Mouse (Mus musculus): ENCODE measurements around the gene D2hgdh. TPM values are rescaled to one million over a fixed set of nuclear protein-coding genes. Genes with fewer than 3 reads are reported as not detected.
A peak's percentile ranks its signal among the peaks of the same experiment; 100 is the strongest.

The D2hgdh gene
- polyA plus RNA-seq (2012; ENCODE audit: insufficient read depth, insufficient read length, missing spikeins), result 23.7 and 30.9 TPM in 2 replicates

DNA sequence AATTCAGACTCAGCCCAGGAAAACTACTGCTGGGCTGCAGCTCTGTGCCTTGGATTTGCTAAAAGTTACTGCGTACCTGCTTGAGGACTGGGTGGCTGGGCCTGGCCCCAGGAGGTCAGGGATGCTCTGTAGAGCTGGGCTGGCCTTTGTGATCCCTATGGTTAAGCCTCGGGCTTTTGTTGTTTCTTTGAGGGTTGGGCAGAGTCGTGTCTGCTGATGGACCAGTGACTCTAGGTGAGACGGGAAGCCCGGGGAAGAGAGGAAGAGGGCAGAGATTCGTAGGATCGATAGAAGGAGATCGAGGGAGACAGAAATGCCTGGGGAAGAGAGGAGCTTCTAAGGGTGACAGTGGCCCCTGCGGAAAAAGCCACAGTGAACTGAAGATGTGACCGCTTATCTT is at the start of gene D2hgdh:
TSS of gene D2hgdh (plus strand) at position 301 of the 400 bp plus-strand sequence.
- H3K27ac ChIP-seq (replicated peaks; ENCODE audit: low read depth, low read length), result peak within 1 kb of the TSS; percentile 87
- H3K4me1 ChIP-seq (ENCODE audit: control insufficient read depth, insufficient read depth, insufficient read length, low read length), result peaks cover 5% of the 10 kb centered on the region; the same call in 1 of the 2 replicates
- H3K4me3 ChIP-seq (ENCODE audit: insufficient read depth, low read depth, low read length), result peak within 1 kb of the TSS; percentile 72

DNA sequence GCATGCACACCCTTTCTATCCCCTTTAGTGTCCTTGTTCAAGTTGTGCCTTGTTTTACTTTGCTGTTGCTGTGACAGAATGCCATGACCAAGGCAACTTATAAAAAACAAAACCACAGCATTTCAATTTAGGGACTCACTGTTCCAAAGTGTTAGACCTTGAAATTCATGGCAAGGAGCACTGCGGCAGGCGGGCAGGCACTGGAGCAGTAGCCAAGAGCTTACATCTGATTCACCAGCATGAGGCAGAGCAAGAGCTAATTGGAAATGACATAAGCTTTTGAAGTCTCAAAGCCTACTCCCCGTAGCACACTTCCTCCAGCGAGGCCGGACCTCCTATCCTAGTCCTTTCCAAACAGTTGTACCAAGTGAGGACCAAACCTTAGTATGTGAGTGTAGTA is 48.0 kb upstream of the D2hgdh start:
- Histone ChIP-seq H3K4me1 (ENCODE audit: control insufficient read depth, insufficient read depth, insufficient read length, low read length) (no peaks in the 10 kb centered on the region), H3K27ac (replicated peaks; ENCODE audit: low read depth, low read length) (no peak overlapping the region), H3K4me3 (ENCODE audit: insufficient read depth, low read depth, low read length) (no peak overlapping the region)

DNA sequence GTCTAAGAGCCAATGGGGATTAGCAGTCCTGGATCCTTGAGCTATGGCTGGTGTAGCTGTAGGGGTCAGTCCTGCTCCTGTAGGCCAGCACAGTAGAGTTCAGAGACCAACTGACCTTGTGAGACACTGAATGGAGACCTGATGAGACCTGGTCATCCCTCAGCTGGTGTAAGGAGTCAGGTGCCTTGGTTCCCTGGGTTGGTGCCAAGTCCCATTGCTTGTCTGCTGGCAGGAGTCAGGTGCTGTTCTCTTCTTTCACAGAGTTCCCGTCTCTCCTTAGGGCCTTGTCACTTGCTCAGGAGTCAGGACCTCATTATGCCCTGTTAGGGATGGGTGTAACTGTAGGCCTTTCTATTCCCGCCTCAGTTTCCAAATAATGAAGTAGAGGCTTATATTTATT is 37.8 kb upstream of the D2hgdh start:
- H3K27ac ChIP-seq (replicated peaks; ENCODE audit: low read depth, low read length), result no peak overlapping the region
- no peak overlapping the region for H3K4me3 ChIP-seq (ENCODE audit: insufficient read depth, low read depth, low read length)
- no peaks in the 10 kb centered on the region for H3K4me1 ChIP-seq (ENCODE audit: control insufficient read depth, insufficient read depth, insufficient read length, low read length)

DNA sequence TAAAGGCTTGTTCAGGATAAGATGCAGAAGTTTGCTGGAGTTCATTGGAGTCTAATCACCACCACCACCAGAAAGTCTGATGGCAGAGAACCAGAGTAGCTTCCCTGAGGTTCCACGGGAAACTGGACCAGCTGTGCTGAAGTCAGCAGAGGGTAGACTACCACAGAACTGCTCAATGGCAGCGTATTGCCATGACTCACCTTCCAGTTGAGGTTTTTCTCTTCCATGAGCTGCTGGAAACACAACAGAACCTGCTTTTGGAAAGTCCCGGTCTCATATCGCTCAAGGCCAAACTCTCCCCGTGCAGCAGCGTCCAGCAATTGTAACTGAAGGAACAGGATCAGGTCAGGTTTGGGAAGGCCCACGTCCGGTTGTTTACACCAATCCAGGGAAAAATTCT is 30.2 kb upstream of the D2hgdh start:
- Histone ChIP-seq H3K4me3 (ENCODE audit: insufficient read depth, low read depth, low read length) (no peak overlapping the region), H3K4me1 (ENCODE audit: control insufficient read depth, insufficient read depth, insufficient read length, low read length) (no peaks in the 10 kb centered on the region), H3K27ac (replicated peaks; ENCODE audit: low read depth, low read length) (no peak overlapping the region)

DNA sequence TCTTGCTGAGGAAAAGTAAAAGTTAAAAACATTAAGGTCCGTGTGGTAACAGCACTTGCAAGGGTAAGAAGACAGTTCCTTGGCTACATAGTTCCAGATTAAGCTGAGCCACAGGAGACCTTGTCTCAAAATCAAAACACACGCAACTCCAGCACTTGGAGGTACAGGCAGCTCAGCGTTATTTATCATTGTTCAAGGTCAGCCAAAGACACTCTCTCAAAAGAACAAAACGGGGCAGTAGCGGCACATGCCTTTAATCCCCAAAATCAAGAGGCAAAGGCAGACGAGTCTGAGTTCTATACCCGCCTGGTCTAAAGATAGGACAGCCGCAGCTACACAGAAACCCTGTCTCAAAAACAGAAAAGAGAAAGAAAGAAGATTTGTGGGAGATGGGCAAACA is 28.8 kb upstream of the D2hgdh start:
- no peak overlapping the region for H3K4me3 ChIP-seq (ENCODE audit: insufficient read depth, low read depth, low read length)
- H3K27ac ChIP-seq (replicated peaks; ENCODE audit: low read depth, low read length), result no peak overlapping the region
- no peaks in the 10 kb centered on the region for H3K4me1 ChIP-seq (ENCODE audit: control insufficient read depth, insufficient read depth, insufficient read length, low read length)

DNA sequence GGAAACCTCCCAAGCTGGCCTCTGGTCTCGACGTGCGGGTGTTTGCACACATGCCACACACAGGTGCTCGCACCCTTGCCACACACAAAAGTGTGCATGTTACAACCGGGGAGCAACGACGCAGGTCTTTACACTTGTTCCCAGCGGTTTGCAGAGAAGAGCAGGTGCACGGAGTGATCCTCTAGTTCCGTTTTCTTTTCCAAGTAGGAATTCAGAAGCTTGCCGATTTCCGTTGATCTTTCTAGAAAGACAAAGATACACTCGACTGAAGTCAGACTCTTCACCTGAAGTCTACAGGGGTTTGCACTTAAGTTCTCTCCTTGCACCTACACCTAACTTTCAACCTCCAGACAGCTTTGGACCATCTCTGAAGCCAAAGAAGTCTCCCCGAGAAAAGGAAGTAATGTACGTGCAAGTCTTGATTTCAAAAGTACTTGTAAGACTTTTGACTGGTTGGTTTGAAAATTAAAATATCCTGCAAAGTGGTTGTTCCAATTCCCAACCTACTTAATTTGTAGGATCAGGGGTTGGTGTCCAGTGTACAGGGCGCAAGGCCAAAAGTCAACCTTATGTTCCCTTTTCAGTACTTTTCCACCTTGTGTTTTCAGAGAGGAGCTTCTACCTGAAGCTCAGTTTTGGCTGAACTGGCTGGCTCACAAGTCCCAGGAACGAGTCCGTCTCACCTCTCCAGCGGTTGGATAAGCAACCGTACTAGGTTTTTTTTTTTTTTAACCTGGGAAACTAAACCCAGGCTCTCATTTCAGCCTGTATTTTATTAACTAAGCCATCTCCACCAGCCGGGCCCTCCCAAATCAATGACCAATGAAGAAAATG is 23.8 kb upstream of the D2hgdh start:
- H3K27ac ChIP-seq (replicated peaks; ENCODE audit: low read depth, low read length), result no peak overlapping the region
- H3K4me1 ChIP-seq (ENCODE audit: control insufficient read depth, insufficient read depth, insufficient read length, low read length), result peaks cover 7% of the 10 kb centered on the region
- H3K4me3 ChIP-seq (ENCODE audit: insufficient read depth, low read depth, low read length), result peak overlapping the region; percentile 76

DNA sequence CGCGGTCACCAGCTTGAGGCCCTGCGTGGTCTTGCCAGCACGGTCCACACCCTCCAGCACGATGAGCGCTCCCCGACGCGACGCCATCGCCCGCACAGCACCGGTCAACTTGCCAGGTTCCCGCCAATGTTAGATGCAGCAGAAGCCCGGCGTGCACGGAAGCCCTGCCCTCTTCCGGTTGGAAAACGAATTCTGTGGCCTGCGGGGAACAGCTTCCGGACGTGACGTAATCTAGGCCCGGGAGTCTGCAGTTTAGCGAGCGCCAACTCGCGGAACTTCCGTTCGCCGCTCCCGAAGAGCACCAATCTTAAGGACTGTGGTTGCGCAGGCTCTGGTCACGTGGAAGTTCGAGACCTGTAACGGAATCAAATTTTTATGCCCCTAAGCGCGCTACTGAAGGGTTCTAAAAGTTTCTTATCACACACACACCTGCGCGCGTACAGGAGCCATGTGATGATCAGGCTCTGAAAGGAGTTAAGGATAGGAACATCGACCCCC is 22.9 kb upstream of the D2hgdh start, which contains the start of gene Dtymk:
TSS of gene Dtymk (minus strand) at position 194 of the 498 bp plus-strand sequence.
- H3K27ac ChIP-seq (replicated peaks; ENCODE audit: low read depth, low read length), result peak within 1 kb of the TSS; percentile 78
- peak within 1 kb of the TSS; percentile 76 for H3K4me3 ChIP-seq (ENCODE audit: insufficient read depth, low read depth, low read length)
- peaks cover 7% of the 10 kb centered on the region for H3K4me1 ChIP-seq (ENCODE audit: control insufficient read depth, insufficient read depth, insufficient read length, low read length)

DNA sequence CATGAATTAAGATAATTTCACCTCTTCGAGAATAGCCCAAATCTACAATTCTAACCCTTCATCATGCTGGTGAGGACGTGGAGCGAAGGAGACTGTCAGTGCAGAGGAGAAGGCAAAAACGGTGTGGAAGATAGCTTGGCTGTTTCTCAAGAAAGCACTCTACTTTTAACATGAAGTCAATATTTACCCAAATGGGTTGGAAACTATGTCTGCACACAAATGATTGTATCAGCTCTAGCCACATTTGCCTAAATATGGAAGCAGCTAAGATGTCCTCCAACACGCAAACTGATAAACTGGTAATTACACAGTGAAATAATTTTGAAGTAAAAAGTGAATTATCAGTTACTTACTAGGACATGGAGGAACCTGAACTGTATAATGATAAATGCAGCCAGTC is 21.9 kb upstream of the D2hgdh start:
- no peak overlapping the region for H3K4me3 ChIP-seq (ENCODE audit: insufficient read depth, low read depth, low read length)
- H3K4me1 ChIP-seq (ENCODE audit: control insufficient read depth, insufficient read depth, insufficient read length, low read length), result peaks cover 7% of the 10 kb centered on the region
- H3K27ac ChIP-seq (replicated peaks; ENCODE audit: low read depth, low read length), result no peak overlapping the region

DNA sequence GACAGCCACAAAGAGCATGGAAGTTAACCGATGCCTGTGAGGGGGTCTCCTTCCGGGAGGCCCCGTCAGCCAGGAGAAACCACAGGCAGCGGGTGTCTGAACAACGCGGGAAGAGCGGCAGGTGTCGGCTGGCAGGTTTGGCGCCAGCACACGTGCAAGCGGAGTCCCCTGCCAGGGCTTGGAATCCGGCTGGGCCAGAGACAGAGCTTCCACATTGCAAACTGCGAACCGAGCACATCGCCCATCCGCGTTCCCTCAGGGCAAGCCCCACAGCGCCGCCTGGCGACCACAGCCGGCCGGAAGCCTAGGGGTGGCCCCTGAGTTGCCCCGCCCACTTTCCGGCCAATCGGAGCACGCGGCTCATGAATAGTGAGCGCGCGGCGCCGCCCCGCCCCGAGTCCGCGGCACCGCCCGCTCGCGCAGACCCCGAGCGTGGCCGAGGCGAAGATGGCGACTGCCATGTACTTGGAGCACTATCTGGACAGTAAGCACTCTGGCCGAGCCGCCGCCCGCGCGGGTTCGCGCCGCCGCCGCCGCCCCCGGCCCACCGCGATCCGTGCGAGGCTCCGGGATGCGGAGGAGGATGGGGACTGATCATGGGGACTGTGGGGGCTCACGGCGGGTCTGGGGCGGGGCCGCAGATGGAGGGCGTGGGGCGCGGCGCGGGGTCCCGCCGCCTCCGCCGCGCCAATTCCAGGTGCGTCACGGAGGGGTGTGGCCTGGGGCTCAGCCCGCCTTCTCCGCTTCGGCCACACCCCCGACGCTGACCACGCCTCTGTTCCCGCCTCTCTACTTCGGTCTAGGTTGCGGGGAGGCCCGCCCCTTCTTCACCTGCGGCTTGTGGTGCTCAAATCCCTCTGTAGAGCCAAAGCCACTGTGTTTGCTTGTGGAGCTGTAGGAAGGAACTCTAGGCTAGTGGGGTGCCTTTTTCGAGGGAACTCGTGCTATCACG is 20.9 kb upstream of the D2hgdh start, which contains the start of gene Ing5:
TSS of gene Ing5 (plus strand) at position 410 of the 952 bp plus-strand sequence.
- peak within 1 kb of the TSS; percentile 72 for H3K27ac ChIP-seq (replicated peaks; ENCODE audit: low read depth, low read length)
- peaks cover 7% of the 10 kb centered on the region for H3K4me1 ChIP-seq (ENCODE audit: control insufficient read depth, insufficient read depth, insufficient read length, low read length)
- peak within 1 kb of the TSS; percentile 65 for H3K4me3 ChIP-seq (ENCODE audit: insufficient read depth, low read depth, low read length)

DNA sequence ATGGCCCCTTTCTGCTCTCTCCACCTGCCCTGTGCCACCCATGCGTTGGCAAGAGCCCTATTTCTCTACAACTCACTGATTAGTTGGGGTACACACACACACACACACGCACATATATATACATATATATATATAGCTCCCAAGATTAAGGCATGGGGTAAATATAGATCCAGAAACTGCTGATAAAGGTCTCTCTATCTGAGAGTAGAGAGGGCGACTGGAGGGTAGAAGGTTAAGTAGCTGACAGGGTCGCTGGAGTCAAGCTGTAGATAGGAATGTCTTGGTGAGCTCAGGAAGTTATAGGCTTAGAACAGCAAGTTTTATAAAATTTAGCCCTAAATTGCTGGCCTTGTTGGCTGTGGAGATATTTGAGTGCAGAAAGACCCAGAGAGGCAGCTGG is 19.9 kb upstream of the D2hgdh start:
- H3K27ac ChIP-seq (replicated peaks; ENCODE audit: low read depth, low read length), result no peak overlapping the region
- H3K4me1 ChIP-seq (ENCODE audit: control insufficient read depth, insufficient read depth, insufficient read length, low read length), result peaks cover 7% of the 10 kb centered on the region
- H3K4me3 ChIP-seq (ENCODE audit: insufficient read depth, low read depth, low read length), result peak overlapping the region; percentile 65

DNA sequence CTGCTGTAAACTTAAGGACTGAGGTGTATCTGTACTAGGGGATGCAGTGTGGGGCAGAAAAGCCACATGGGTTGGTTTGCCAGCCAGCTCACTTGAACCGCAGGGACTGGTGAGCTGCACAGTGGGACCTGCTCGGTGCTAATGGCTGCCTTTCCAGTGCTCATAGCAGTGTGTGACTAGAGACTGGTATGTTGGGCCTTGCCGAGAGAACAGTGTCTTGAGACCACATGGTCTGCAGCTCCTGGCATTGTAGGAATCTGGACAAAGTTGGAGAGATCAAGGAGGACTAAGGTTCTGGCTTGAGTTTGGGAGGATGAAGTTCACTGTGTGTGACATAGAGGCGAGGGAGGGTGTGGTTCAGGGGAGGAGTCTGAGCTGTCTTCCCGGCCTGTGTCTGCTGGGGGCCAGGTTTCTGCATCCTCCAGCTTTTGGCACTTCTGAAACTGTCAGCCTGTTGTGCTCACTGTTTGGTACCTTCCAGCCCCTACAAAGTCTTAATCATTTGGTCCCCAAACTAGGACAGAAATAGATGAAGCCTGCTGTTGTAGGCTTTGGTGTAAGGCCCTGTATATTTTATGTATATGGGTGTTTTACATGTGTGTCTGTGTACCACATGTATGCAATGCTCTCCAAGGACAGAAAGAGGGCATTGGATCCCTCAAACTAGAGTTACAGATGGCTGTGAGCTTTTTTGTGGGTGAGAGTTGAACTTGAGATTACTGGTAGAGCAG is 19.3 kb upstream of the D2hgdh start:
- Histone ChIP-seq H3K27ac (replicated peaks; ENCODE audit: low read depth, low read length) (no peak overlapping the region), H3K4me1 (ENCODE audit: control insufficient read depth, insufficient read depth, insufficient read length, low read length) (peaks cover 7% of the 10 kb centered on the region), H3K4me3 (ENCODE audit: insufficient read depth, low read depth, low read length) (no peak overlapping the region)

DNA sequence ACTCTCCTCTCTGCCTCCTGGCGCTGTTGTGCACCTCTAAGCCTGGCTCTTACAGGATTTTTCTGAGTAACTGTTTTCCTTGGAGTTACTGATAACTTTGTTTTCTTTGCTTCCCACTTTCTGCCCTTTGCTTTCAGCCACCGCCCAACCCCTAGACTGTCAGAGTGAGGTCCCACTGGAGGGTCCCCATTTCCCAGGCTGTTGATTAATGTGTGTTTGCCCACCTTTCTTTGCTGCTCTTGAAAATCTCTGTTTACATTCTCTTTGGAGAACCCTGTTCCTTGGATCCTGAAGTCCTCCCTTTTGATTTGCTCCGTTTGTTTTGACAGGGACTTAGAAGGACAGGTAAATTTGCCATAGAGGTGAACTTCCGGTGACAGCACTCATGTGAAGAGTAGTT is 15.8 kb upstream of the D2hgdh start:
- H3K27ac ChIP-seq (replicated peaks; ENCODE audit: low read depth, low read length), result no peak overlapping the region
- no peak overlapping the region for H3K4me3 ChIP-seq (ENCODE audit: insufficient read depth, low read depth, low read length)
- peaks cover 5% of the 10 kb centered on the region; the same call in 1 of the 2 replicates for H3K4me1 ChIP-seq (ENCODE audit: control insufficient read depth, insufficient read depth, insufficient read length, low read length)

DNA sequence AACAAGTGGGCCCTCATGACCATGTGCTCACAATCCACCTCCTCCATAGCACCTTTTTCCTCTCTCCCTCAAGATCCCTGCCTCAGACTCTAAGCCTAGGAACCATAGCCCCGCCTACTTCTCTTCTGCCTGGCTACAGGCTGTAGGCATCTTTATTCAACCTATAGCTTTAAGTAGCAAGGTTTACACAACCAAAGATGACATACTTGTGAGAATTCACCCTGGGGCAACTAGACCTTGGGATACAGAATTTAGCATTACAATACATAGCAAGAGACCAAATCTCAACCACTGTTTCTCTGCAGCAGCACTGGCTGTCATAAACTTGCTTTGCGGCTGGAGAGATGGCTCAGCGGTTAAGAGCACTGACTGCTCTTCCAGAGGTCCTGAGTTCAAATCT is 14.7 kb upstream of the D2hgdh start:
- H3K4me3 ChIP-seq (ENCODE audit: insufficient read depth, low read depth, low read length), result no peak overlapping the region
- H3K27ac ChIP-seq (replicated peaks; ENCODE audit: low read depth, low read length), result no peak overlapping the region
- H3K4me1 ChIP-seq (ENCODE audit: control insufficient read depth, insufficient read depth, insufficient read length, low read length), result 0 out of 2 replicates have a peak, but pooled peaks cover 1% of the 10 kb centered on the region

DNA sequence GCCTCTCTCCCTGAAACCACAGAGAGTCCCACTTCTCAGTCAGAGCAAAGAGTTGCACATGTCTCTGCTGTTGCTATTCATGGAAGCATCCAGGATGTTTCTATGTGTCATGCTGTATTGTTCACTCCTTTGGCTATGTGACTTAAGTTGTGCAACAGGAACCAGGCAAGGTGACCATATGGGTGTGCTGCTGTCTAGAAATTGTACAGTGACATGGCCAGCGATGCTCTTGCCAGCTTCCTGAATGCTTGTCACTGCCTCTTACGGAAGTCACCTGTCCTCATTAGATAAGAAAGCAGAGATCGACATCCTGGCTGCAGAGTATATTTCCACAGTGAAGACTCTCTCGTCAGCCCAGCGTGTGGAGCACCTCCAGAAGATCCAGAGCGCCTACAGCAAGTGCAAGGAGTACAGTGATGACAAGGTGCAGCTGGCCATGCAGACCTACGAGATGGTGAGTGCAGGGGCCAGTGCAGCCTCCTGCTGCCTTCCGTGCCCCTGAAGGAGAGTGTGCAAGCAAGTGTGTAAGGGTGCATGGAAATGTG is 13.1 kb upstream of the D2hgdh start:
- no peak overlapping the region for H3K27ac ChIP-seq (replicated peaks; ENCODE audit: low read depth, low read length)
- no peaks in the 10 kb centered on the region for H3K4me1 ChIP-seq (ENCODE audit: control insufficient read depth, insufficient read depth, insufficient read length, low read length)
- H3K4me3 ChIP-seq (ENCODE audit: insufficient read depth, low read depth, low read length), result no peak overlapping the region
